14 mouse cellular contexts compared by ENCODE assay signal in genomic region chr2:38986580-38986979, GRCm38 (mm10). TPM values are rescaled to one million over a fixed set of nuclear protein-coding genes. Genes with fewer than 3 reads are reported as not detected.
DNase-seq lines count a peak whose midpoint lies in the region; ATAC-seq lines count a peak whose summit lies in the region.
"Had no signal": no experiment of that assay in that cellular context is flagged by ENCODE, and none has a peak within 500 bp of the region (broad histone marks: within the 10 kb centered on the region; RNA-seq: fewer than 3 reads in every experiment).

No protein-coding gene starts in this region.

- no peak overlapping the region for H3K4me3 ChIP-seq in forebrain, embryonic 12.5 days (replicated peaks)
- H3K4me3 ChIP-seq: erythroblast, embryonic 14.5 days; heart, embryonic 15.5 days had no signal

- intact Hi-C loops in heart, postnatal 25 days (cut with DNase I) = no loop called here

- H3K4me1 ChIP-seq in forebrain, embryonic 12.5 days = no peaks in the 10 kb centered on the region

- peaks cover 8% of the 10 kb centered on the region; the same call in 1 of the 2 replicates for H3K9me3 ChIP-seq in forebrain, embryonic 12.5 days
- H3K9me3 ChIP-seq: heart, embryonic 15.5 days had no signal

- WGBS in forebrain, embryonic 12.5 days = 93% methylated on average over 3 of the region's 3 CpGs

- H3K9ac ChIP-seq in forebrain, embryonic 12.5 days = no peak overlapping the region
- H3K9ac ChIP-seq: heart, embryonic 15.5 days; liver, embryonic 14.5 days had no signal

- no peak overlapping the region for H3K27ac ChIP-seq in forebrain, embryonic 12.5 days
- H3K27ac ChIP-seq: heart, embryonic 15.5 days; liver, embryonic 14.5 days had no signal

- H3K4me2 ChIP-seq in forebrain, embryonic 12.5 days = no peak overlapping the region
- H3K4me2 ChIP-seq: heart, embryonic 15.5 days had no signal

- ATAC-seq in forebrain, embryonic 12.5 days (ENCODE audit: low FRiP score) = no peak
- ATAC-seq: intestine, postnatal 0 days; Patski had no signal

- no peaks in the 10 kb centered on the region for H3K36me3 ChIP-seq in forebrain, embryonic 12.5 days (replicated peaks)
- H3K36me3 ChIP-seq: heart, embryonic 15.5 days had no signal

- peak; percentile 5 for DNase-seq in cerebellum, adult 9-11 months
- DNase-seq in cerebellum, postnatal 36 days = no peak
- DNase-seq in ovary, adult 18-20 months (ENCODE audit: low spot score) = peak; percentile 35
- DNase-seq in ovary, postnatal 14 days (ENCODE audit: low spot score) = no peak
- DNase-seq in heart, postnatal 25 days (ENCODE audit: low spot score) = peak; percentile 72
- peak; percentile 81 for DNase-seq in skeletal muscle tissue, adult 2 months (ENCODE audit: low read depth, low spot score)
- no peak for DNase-seq in right cerebral cortex, postnatal 4 days

- no peaks in the 10 kb centered on the region for H3K27me3 ChIP-seq in forebrain, embryonic 12.5 days
- H3K27me3 ChIP-seq: heart, embryonic 15.5 days; Patski had no signal

RNA-seq across cellular contexts. Expression of gene Wdr38, which starts 10.7 kb away (rescaled TPM):
- total RNA-seq in heart, postnatal 25 days (2021) = under 1 TPM; 0.08 TPM
- 1.5 and 1.7 TPM in 2 replicates for polyA plus RNA-seq in forebrain, embryonic 12.5 days (2016; fragmentation: Nextera tagmentation; extraction: Ambion mirVana)
- polyA plus RNA-seq: erythroblast, embryonic 14.5 days had no signal

RNA-seq across cellular contexts. Expression of gene Arpc5l, which starts 18.6 kb away (rescaled TPM):
- total RNA-seq in heart, postnatal 25 days (2021) = 10 to 100 TPM; 81.8 to 87.5 TPM
- polyA plus RNA-seq in forebrain, embryonic 12.5 days (2016; fragmentation: Nextera tagmentation; extraction: Ambion mirVana) = 137 and 143 TPM in 2 replicates

RNA-seq across cellular contexts. Expression of gene Rpl35, which starts 18.8 kb away (rescaled TPM):
- 100 to 1,000 TPM; 298 to 299 TPM for total RNA-seq in heart, postnatal 25 days (2021)
- polyA plus RNA-seq in forebrain, embryonic 12.5 days (2016; fragmentation: Nextera tagmentation; extraction: Ambion mirVana) = 970 and 1,048 TPM in 2 replicates

RNA-seq across cellular contexts. Expression of gene Olfml2a, which starts 54.8 kb away (rescaled TPM):
- total RNA-seq in heart, postnatal 25 days (2021) = 1 to 10 TPM; 5.2 to 6.3 TPM
- 2.1 and 2.4 TPM in 2 replicates for polyA plus RNA-seq in forebrain, embryonic 12.5 days (2016; fragmentation: Nextera tagmentation; extraction: Ambion mirVana)
- polyA plus RNA-seq: C2C12 had no signal

RNA-seq across cellular contexts. Expression of gene Nr6a1, which starts 59.1 kb away (rescaled TPM):
- total RNA-seq in heart, postnatal 25 days (2021) = 1 to 10 TPM; 1.1 TPM
- 1.7 and 2.7 TPM in 2 replicates for polyA plus RNA-seq in forebrain, embryonic 12.5 days (2016; fragmentation: Nextera tagmentation; extraction: Ambion mirVana)
- polyA plus RNA-seq: erythroblast, embryonic 14.5 days had no signal

Comparison
In these comparisons a context has a peak if more than half of its experiments do, and no peak if none do; other contexts are left out.
1. DNase-seq: peak in cerebellum, adult 9-11 months (single experiment), ovary, adult 18-20 months (single experiment), heart, postnatal 25 days (single experiment) and skeletal muscle tissue, adult 2 months (single experiment); none in cerebellum, postnatal 36 days (0 of 2), ovary, postnatal 14 days (single experiment) and right cerebral cortex, postnatal 4 days (single experiment).